Mouse (Mus musculus): Measurements from ENCODE around the gene U2af1l4.
A peak's percentile ranks its signal among the peaks of the same experiment; 100 is the strongest.

The U2af1l4 gene

DNA sequence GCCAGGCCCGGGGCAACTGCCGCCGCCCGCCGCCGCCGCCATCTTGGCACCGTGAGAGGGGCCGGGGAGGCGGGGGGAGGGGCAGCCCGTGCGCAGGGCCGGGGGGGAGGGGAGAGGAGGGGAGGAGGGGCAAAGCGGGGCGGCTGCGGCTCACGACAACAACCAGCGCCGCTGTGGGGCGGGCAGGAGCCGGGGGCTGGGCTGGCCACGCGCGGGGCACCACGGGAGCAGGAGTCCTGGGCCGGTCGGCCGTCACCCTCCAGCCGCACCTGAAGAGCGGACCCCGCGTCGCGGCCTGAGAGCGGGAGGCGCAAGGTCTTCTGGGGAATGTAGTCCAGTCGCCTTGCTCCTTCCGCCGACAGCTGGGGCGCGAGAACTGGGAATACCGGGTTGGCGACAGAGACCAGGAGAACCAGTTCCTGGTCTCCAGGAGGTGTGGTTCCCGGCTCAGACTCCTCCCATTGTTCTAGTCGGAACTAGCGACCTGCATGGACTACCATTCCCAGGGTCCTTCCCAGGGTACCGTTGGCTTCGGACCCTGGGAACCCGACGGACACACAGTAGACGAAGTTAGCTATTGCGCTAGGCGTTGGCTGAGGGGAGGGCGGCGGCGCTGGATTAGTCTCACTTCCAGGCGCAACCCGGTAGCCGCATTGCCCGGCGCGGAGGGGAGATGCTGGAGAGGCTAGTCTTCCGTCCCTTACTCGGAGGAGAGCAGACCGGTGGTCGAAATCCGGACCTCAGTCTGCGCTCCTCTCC is 25.8 kb downstream of the U2af1l4 start, which contains the start of gene Kmt2b:
Kmt2b (minus strand) TSS at position 51 of the 759 bp plus-strand sequence.
- DNase-seq: peak; percentile 95

DNA sequence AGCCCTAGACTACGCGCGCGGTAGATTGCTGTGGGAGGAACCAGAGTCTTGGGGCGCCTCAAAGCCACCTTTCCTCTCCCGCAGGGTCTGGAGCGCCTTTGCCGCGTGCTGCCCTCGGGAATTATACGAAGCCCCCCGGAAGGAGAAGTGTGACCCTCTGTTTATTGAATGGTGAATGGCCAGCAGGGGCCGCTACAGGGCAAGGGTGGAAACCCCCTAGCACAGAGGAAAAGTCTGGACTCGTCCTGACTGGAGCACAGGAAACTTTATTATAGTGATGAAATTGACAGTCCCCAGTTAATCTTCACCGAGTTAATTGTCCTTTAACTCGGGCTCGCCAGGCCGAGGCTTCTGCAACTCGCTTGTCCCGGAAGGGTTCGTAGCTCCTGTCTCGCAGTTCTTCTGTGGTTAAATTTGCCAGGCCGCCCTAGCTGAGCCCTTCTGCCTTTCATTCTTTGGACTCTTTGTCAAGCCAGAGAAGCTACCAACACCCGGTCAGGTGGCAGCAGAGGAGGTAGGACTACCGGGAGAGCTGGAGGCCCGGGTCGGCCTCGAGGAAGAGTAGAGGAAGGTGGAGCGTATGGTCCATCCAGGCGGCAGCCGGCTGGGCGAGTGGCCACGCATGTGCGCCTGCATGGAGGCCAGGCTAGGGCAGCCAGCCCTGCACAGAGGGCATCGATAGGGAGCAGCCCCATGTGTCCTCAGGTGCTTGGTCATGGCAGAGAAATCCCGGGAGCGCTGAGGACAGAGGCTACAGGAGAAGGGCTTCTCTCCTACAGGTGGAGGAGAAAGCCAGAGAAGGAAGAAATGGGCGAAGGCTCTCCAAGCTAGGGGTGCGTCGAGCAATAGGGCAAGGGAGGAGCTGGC is 26.6 kb downstream of the U2af1l4 start:
- peak; percentile 91 for DNase-seq

DNA sequence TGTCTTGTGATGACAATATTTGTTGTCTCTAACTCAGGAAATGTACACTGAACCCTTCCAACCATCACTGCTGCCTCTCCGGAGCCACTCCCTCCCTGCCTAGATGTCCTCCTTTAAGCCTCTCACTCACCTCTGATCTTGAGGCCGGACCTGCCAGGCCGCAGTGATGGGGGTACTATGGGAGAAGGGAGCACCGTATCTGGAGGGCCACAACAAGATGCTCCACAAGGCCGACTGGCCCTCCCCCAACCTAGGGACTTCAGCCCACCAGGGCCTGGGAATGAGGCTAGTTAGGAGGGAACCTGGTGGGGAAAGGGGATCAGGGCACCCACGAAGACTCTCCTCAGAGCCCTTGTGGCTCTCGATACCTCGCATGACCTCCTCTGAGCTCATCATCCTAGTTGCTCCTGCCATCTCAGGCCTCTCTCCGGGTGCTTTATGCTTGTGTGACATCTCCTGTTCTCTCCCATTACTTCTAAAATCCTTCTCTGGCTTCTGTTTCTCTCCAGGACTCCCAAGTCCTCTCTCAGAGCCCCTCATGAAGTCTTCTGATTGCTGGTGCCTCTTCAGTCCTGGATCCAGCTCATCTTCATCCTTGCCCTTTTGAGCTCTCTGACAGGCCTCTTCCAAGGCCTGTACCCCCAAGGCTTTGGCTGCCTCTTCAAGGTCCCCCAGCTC is 28.0 kb downstream of the U2af1l4 start:
- no peak for DNase-seq

DNA sequence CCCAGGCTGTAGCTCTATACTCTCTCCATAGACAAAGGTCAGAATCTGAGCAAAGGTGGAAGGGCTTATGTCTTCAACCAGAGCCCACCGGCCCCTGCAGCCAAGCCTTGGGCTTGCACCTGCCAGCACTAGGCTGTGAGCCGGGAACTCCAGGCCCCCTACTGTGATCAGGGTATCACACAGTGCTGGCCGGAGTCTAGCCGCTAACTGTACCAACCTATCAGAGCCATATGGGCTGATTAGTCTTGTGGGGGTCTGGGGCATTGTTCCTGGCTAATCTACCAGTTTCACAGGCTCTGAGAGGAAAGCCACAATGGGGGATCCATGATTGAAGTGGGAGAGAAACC is 28.5 kb downstream of the U2af1l4 start:
- no peak for DNase-seq

DNA sequence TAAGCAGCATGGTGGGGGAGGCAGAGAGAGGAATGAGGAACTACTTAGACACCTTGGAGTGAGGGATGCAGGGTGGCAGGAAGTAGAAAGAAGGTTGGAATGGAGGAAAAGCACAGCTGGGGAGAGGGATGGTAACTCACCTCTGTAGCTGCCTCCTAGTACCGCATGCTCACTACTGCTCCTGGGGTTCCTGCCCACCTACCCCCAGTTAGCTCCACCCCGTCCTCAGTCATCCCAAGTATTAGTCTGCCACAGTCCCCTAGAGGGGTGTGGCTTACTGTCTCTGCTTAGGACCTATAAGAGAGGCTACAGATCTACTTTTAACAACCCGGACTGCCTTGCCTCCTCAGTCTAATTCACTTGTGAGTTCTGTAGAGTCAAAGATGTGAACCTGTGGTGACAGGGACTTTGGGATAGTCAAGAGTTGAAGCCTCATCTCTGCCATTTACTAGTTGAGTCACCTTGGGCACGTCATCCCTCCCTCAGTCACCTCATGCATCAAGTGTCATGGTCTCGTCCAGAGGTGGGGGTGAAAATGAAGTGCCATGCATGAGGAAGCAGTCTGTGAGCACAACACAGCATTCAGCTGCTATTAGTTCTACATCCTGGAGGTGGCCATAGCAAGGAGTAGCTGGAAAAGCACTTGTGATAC is 29.8 kb downstream of the U2af1l4 start:
- no peak for DNase-seq

DNA sequence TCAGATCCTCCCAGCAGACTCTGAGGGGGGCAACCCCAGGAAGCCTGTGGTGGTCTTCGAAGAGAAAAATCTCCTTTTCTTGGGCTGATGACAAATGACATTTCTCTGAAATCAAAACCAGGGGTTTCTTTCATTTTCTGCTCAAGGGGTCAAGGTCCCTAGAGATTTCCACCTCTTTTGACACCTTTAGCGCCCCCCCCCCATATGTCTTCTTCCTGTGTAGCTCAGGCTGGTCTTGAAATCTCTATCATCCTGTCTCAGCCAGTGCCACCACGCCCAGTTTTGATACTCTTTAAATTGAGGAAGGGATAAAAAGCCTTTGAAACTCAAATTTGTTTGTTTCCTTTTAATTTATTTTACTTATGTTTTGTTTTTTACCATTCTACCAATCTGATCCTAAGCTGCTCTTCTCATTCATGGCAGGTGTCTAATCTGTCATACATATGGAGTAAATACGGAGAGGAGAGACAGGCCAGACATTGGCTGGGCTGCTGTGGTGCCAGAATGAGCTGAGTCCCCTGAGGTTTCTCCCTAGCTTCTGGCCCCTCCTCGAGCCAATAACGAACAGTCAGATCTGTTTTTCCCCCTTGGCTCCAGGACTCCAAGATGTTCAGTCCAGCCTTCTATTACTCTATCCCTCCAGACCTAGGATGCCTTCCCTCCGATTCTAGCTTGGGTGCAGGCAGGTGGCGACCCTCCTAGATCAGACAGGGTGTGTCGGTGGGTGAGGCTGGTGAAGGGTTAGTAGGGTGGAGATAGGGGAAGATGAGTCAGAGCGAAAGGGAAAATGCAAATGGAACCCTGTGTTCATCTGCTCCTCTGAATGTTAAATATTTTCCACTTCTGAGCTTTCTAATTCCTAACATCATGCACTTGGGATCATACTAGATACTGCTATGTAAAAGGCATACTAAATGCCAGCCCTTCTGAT is 30.7 kb downstream of the U2af1l4 start:
- DNase-seq: no peak

DNA sequence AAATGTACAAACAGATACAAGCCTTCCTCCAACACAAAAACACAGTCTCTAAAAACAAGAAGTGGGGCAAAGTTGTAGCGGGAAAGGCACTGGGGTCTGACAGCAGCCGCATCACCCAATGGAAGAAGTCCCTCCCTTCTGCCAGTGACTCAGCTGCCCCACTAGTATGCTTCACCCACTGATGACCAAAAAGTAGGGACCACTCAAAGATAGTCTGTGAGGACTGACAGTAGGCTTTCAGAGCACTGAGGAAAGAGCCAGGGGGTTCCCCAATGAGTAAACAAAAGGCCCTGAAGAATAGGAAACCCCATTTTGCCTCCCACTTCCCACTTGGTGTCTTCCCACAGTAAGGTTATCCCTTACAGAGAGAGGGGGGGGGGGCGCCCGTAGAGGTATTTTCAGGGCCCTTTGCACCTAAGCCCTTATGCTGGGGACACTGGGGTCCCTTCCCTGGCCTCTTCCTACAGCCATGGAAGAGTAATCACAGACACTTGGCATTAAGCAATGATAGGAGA is 31.5 kb downstream of the U2af1l4 start:
- no peak for DNase-seq

DNA sequence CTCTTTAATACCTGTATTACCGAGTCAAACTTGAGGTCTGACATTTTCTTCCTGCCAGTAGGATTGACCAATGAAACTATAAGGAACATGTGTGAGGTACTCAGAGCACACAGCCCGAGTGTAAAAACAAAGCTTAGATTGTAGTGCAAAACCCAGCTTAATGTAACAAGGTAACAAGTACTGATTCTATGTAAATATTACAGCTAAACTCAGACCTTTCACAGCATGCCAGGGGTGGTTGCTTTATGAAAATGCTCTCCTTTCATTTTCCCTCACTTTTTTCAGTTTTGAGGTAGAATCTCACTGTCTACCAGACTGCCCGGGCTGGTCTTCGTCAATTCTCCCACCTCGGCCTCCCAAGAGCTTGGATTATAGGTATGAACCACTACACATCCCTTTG is 33.0 kb downstream of the U2af1l4 start:
- DNase-seq: no peak

DNA sequence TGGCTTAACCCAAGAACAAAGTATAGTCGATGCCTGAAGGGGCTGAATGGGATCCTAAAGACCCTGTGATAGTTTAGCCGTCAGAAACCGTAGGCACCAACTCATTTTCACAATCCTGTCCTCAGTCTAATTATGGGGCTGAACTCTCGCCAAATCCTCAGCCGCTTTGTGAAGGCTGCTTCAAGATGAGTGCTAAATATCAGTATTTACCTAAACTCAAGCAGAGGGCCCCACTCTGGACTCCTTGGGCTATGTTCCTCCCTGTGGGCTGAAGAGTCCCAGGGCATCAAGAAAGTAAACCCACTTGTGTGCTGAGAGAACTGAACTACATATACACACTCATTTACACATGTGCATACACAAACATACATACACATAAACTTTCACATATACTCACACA is 33.7 kb downstream of the U2af1l4 start:
- DNase-seq: no peak

DNA sequence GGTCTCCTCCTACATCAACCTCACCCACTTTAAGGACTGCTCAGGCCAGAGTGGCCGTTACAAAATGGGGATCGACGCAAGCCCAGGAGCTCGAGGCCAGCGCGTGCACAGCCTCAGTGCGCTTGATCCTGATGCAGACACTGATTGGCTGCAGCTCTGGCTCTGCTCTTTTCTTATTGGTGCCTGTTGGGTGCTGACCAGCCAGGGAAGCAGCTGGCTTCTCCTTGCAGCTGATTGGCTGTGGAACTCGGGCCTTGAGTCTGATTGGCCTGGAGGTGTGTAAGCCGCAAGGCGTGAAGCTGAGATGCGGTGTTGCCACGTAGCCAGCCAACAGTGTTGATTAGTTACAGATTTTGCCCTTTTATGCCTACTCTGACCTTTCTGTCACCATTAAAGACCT is 35.7 kb downstream of the U2af1l4 start, which contains the start of gene Zbtb32:
Zbtb32 (minus strand) TSS at position 124 of the 400 bp plus-strand sequence.
- DNase-seq: no peak

DNA sequence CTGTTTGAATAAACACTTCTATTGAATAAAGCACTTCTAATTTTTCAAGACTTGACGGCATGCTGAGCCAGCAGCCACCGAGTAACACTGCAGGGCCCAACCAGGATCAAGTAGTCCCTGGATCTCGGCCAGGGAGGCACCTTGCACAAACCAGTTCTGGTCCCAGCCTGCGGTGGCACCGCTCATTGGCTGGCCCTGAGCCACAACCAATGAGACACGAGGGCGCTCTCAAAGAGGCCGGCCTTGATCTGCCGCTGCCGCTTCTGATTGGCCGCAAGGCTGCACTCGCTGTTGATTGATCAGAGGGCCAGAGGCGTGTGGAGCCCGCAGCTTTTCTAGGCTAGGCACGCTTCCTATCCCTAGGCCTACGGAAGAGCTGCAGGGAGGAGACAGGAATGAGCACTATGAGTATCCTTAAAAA is 36.8 kb downstream of the U2af1l4 start:
- DNase-seq: peak; percentile 95

DNA sequence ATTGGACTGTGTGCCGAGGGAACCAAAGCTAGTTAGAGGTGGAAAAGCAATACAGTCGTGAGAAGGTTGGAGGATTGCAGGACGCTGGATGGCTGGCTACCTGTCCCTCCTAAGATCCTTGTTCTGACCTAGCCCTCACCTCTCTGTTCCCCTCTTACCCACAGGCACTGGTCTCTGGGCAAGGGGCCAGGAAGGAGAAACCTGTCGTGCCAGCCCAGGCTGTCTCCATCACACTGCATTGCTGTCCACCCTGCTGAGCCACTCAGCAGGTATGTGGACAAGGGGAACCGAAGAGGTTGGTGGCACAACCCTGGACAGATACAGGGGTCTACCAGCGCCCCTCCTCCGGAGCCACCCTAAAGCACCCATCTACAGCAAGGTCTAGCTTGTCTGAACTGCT is 37.5 kb downstream of the U2af1l4 start:
- peak; percentile 60 for DNase-seq

DNA sequence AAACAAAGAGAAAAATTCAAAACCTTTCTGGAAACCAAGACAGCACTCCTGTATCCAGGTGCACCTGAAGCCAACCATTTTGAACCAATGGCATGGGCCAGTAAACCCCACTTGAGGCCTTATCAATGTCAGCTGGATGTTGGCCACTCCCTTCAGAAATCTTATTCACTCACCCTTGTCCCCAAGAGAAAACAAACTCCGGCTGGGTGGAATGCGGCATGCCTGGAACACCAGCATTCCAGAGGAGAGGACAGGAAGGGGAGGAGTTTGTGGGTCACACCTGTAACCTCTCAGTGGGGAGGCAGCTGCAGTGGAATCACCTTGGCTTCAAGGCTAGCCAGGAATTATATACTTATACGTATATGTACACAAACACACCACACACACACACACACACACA is 39.5 kb downstream of the U2af1l4 start:
- DNase-seq: peak; percentile 63

DNA sequence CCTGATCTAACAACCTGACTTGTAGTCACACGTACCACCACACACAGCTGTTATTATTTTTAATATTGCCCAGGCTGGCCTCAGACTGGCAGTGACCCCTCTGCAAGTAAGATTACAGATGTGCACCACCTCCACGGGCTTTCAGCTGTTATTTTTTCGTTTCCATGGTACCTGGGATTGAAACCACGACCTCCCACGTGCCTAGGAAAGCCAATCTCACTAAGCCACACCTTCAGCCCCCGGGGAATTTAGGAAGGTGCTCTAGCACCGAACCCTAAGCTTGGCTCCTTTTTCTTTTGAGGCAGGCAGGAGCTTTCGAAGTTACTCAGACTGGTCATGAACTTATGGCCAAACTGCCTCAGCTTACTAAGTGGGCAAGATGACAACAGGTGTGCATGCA is 41.3 kb downstream of the U2af1l4 start:
- DNase-seq: no peak

DNA sequence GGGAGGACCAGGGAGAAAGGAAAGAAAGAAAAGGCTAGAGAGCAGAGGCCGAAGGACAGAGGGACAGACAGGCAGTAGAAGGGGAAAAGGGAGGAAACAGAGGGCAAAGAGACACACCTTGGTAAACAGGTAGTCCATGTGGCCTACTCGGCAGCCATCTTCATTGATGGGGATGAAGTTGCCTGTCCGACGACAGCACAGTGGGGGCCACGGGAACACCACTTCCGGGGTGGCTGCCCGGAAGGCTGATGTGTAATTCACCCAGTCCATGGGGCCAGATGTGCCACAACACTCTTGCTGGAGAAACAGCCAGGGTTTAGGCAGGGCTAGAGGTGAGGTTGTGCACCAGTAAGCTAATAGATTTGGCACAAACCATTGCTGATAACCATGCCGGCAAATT is 41.8 kb downstream of the U2af1l4 start:
- no peak for DNase-seq

DNA sequence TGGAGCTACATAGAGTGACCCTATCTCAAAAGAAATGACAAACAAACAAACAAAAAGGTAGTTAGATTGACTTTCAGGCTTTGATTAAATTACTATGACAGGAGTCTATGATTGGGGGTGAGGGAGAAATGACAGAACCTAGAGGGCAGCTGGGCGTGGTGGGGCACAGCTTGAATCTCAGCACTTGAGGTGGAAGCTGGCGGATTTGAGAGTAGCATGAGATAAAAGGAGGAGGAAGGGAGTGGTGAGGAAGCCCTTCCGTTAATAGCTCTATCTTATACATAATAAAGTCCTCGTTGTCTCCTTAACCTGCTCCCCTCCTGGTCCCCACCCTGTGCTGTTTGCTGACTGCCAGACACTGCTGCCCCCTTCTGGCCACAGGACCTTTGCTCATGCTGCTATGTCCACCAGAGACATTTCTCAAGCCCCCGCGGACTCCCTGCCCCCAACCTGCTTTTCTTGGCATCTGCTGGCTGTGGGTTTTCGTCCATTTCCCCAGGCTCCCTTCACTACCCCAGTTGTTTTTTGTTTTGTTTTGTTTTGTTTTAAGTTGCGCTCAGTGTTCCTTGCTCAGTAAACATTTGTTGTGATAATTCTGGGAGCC is 44.7 kb downstream of the U2af1l4 start:
- DNase-seq: peak; percentile 75

DNA sequence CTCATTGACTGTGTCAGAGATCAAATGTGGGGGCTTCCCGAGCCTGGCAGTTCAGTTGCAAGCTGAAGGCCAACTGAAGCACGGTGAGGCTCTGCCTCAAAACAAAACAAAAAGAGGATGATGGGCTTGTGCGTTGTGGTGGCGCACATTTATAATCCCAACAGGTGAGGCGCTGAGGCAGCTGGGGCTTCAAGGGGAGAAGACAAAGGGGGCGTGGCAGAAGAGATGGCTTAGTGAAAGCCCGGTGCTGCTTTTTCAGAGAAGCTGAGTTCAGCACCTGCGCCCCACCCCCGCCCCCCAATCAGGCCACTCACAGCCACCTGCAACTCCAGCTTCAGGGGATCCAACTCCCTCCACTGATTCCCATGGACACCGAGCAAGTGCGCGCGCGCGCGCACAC is 45.4 kb downstream of the U2af1l4 start:
- no peak for DNase-seq

DNA sequence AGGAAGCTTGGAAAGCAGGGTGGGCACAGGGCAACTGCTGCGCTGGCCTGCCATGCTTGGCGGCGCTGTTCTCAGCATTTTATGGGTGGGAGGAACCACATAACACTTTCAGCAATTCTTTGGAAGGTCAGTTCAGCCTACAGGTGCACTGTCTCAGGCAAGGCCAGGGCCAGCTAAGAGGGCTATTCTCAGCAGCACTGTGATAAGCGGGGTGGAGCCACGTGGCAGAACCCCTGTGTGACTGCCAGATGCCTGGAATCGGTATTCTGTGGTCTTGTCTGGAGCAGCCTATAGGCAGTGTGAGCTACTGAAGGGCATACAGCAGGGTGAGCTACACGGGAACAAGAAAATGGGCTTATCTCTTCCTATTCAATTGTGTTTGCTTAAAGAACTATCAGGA is 46.9 kb downstream of the U2af1l4 start:
- DNase-seq: no peak

DNA sequence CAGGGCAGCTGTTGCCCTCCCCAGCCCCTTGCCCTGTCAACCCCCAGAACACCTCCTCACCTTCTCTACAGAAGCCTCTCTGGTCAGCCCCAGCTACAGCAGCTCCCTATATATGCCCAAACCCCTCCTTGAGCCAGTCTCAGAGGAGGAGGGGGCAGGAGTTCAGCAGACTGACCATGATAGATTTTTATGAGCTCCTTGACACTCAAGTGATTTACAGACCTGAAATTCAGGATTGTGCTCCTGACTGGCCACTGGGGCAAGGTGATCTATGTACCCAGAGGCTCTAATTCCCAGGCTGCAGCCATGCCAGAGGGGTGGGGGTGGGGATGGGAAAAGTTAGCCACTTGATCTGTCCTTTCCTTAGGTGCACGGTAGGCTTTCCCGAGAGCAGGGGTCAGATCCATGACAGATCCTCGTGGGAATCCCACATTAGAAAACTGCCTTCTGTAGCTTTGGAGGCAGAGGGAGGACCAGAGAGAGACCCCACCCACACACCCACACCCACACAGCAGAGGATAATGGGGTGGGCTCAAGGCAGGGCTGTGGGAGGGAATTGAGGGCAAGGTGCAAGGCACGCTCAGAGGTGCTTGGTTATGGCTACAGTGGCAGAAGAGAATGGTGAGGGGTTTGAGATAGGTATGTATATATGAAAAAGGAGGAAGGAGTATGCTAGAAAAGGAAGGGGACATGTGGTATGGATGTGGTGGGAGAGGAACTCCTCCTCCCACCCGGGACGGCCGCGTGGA is 49.7 kb downstream of the U2af1l4 start, which contains the start of gene Upk1a:
Upk1a (minus strand) TSS at position 194 of the 749 bp plus-strand sequence.
- no peak for DNase-seq

DNA sequence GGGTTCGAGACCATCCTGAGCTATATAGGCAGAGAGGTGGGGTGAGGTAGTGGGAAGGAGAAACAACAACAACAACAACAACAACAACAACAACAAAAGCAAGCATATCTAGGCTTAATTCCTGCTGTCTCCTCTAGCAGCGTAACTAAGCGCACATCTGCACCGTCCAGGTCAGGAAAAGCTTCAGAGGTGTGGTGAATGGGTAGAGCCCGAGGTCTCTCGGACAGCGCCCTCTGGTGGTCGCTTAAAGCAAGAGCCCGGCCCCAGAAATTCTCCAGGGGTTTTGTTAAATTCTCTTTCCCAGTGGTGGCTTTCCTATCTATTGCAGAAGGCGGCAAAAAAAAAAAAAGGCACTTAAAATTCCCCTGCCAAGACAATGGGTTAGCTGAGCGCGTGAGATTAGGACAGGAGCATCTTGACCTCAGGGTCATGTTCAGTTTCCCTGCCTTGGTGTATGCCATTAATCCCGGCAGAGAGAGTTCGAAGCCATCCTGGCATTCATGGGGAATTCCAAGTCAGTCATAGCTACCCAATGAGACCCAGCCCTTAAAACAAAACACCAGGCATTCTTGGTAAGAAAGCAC is 50.5 kb downstream of the U2af1l4 start:
- DNase-seq: peak; percentile 78
